Mouse (Mus musculus) large intestine, adult 2 months (tissue): Measurements from ENCODE around the gene Mgat5. TPM values are rescaled to one million over a fixed set of nuclear protein-coding genes. Genes with fewer than 3 reads are reported as not detected.

ENCODE experiments used
- DNase-seq: peaks from one replicate; pipeline ENCODE4 v3.0.0-alpha.2; 2012; ENCODE audit warnings: low read depth, low spot score
- WGBS: fragments of 180-500 bp; shearing (Covaris S2); methylation state at CpG from one replicate; pipeline ENCODE4 v1.1.7; 2018; 5-methylcytosine and 5-hydroxymethylcytosine counted together
- polyA plus RNA-seq: library from polyadenylated mRNA; depleted of rRNA; stranded (reverse); fragments of >200 nt; gene quantifications from 2 replicates; pipeline ENCODE4 v1.2.3, GENCODE M21; 2012

Gene Mgat5
- polyA plus RNA-seq, 1 experiment = 11.6 TPM

- WGBS = 58% methylated on average over 3 of the region's 3 CpGs
- DNase-seq = no peak
These were observed 92.0 kb downstream of the Mgat5 start for GRCm38 (mm10) chr1:127296815-127297214.

GRCm38 (mm10) chr1:127299774-127300173, 95.0 kb downstream of the Mgat5 start:
- 86% methylated on average over 1 of the region's 1 CpGs for WGBS

GRCm38 (mm10) chr1:127301038-127301437, 96.2 kb downstream of the Mgat5 start:
- no peak for DNase-seq
- WGBS = 85% methylated on average over 6 of the region's 6 CpGs

More at GRCm38 (mm10) chr1:127299774-127300173, 95.0 kb downstream of the Mgat5 start:
- DNase-seq = no peak

- no peak for DNase-seq
- WGBS = 87% methylated on average over 2 of the region's 2 CpGs
These were observed 97.8 kb downstream of the Mgat5 start for GRCm38 (mm10) chr1:127302620-127303019.

GRCm38 (mm10) chr1:127303791-127304190, 99.0 kb downstream of the Mgat5 start:
- no peak for DNase-seq
- WGBS = 87% methylated on average over 5 of the region's 5 CpGs

GRCm38 (mm10) chr1:127304281-127304680, 99.5 kb downstream of the Mgat5 start:
- no peak for DNase-seq
- WGBS = 82% methylated on average over 2 of the region's 2 CpGs

GRCm38 (mm10) chr1:127305582-127305981, 100.8 kb downstream of the Mgat5 start:
- WGBS = 81% methylated on average over 2 of the region's 2 CpGs
- no peak for DNase-seq

GRCm38 (mm10) chr1:127306024-127306771, 101.4 kb downstream of the Mgat5 start:
- WGBS = 60% methylated on average over 20 of the region's 20 CpGs
- no peak for DNase-seq

- WGBS = 88% methylated on average over 4 of the region's 4 CpGs
- DNase-seq = no peak
These were observed 102.5 kb downstream of the Mgat5 start for GRCm38 (mm10) chr1:127307361-127307760.

- WGBS = 80% methylated on average over 7 of the region's 7 CpGs
- no peak for DNase-seq
These were observed 103.5 kb downstream of the Mgat5 start for GRCm38 (mm10) chr1:127308207-127308725.

GRCm38 (mm10) chr1:127308989-127309701, 104.3 kb downstream of the Mgat5 start:
- no peak for DNase-seq
- 86% methylated on average over 13 of the region's 13 CpGs for WGBS

- DNase-seq = no peak
- 62% methylated on average over 5 of the region's 5 CpGs for WGBS
These were observed 105.2 kb downstream of the Mgat5 start for GRCm38 (mm10) chr1:127310011-127310410.

GRCm38 (mm10) chr1:127310703-127311102, 105.9 kb downstream of the Mgat5 start:
- WGBS = 89% methylated on average over 3 of the region's 3 CpGs
- DNase-seq = no peak

GRCm38 (mm10) chr1:127313652-127314350, 109.0 kb downstream of the Mgat5 start:
- WGBS = 74% methylated on average over 8 of the region's 8 CpGs

GRCm38 (mm10) chr1:127315763-127316627, 111.2 kb downstream of the Mgat5 start:
- DNase-seq = no peak
- 86% methylated on average over 13 of the region's 13 CpGs for WGBS

More at GRCm38 (mm10) chr1:127313652-127314350, 109.0 kb downstream of the Mgat5 start:
- no peak for DNase-seq

- DNase-seq = no peak
- WGBS = 88% methylated on average over 6 of the region's 6 CpGs
These were observed 111.8 kb downstream of the Mgat5 start for GRCm38 (mm10) chr1:127316651-127317050.

- DNase-seq = no peak
- WGBS = 85% methylated on average over 9 of the region's 9 CpGs
These were observed 112.7 kb downstream of the Mgat5 start for GRCm38 (mm10) chr1:127317541-127317940.

- 65% methylated on average over 7 of the region's 7 CpGs for WGBS
These were observed 113.7 kb downstream of the Mgat5 start for GRCm38 (mm10) chr1:127318486-127318885.

GRCm38 (mm10) chr1:127319768-127320167, 115.0 kb downstream of the Mgat5 start:
- no peak for DNase-seq
- WGBS = 82% methylated on average over 6 of the region's 6 CpGs

More at GRCm38 (mm10) chr1:127318486-127318885, 113.7 kb downstream of the Mgat5 start:
- DNase-seq = no peak
